Mouse (Mus musculus) heart, embryonic 16.5 days (tissue): ENCODE data around the gene Tulp1. TPM values are rescaled to one million over a fixed set of nuclear protein-coding genes. Genes with fewer than 3 reads are reported as not detected.
A peak's percentile ranks its signal among the peaks of the same experiment; 100 is the strongest.
"Not testable (repeated sequence)": the region's sequence is repeated elsewhere in the genome, so short reads cannot be mapped to it uniquely, and the experiment has no call there.

Source experiments
- ATAC-seq: fragments of 200-750 bp; cut with Nextera tagmentation; replicated peaks from 2 replicates; pipeline ENCODE4 v1.8.0; 2017; ENCODE audit warnings: moderate number of reproducible peaks; ENCODE audit not compliant: insufficient read depth, low FRiP score; ENCODE audit errors: extremely low read depth
- H3K27ac ChIP-seq: fragments of 300-500 bp; sonication (generic); 2 replicates; pipeline ENCODE4 v1.5.1; 2014; ENCODE audit warnings: mild to moderate bottlenecking, low read length, control low read depth, moderate library complexity
- H3K27me3 ChIP-seq: fragments of 300-500 bp; sonication (generic); 2 replicates; pipeline ENCODE4 v1.6.1; 2014; ENCODE audit warnings: low read length, mixed read lengths; ENCODE audit not compliant: control insufficient read depth, insufficient read depth
- H3K36me3 ChIP-seq: fragments of 300-500 bp; sonication (generic); 2 replicates; pipeline ENCODE4 v1.6.1; 2014; ENCODE audit not compliant: control insufficient read depth, insufficient read depth
- H3K4me1 ChIP-seq: fragments of 300-500 bp; sonication (generic); 2 replicates; pipeline ENCODE4 v1.6.1; 2014; ENCODE audit warnings: low read length, mixed read lengths; ENCODE audit not compliant: control insufficient read depth, insufficient read depth
- H3K4me2 ChIP-seq: fragments of 300-500 bp; sonication (generic); 2 replicates; pipeline ENCODE4 v1.6.1; 2014; ENCODE audit warnings: low read depth, mild to moderate bottlenecking, control low read depth, low read length
- H3K4me3 ChIP-seq: fragments of 300-500 bp; sonication (generic); 2 replicates; pipeline ENCODE4 v1.5.1; 2014; ENCODE audit warnings: mild to moderate bottlenecking, control low read depth, low read length
- H3K9ac ChIP-seq: fragments of 300-500 bp; sonication (generic); 2 replicates; pipeline ENCODE4 v1.6.1; 2014; ENCODE audit warnings: low read length, control low read depth
- H3K9me3 ChIP-seq: fragments of 300-500 bp; sonication (generic); replicated peaks from 2 replicates; pipeline ENCODE4 v1.6.1; 2016; ENCODE audit warnings: low read length; ENCODE audit not compliant: control insufficient read depth
- WGBS: fragments of 180-500 bp; shearing (Covaris S2); extraction: QIAGEN DNeasy Blood & Tissue Kit; methylation state at CpG from one replicate; pipeline ENCODE4 v1.1.7; 2014; 5-methylcytosine and 5-hydroxymethylcytosine counted together
- polyA plus RNA-seq: library from polyadenylated mRNA; unstranded; fragments of >200 nt; fragmentation: Nextera tagmentation; extraction: Ambion mirVana; gene quantifications from 2 replicates; pipeline ENCODE4 v1.2.1, GENCODE M21; 2015

The Tulp1 gene
- polyA plus RNA-seq: 2.1 and 3.1 TPM in 2 replicates

DNA sequence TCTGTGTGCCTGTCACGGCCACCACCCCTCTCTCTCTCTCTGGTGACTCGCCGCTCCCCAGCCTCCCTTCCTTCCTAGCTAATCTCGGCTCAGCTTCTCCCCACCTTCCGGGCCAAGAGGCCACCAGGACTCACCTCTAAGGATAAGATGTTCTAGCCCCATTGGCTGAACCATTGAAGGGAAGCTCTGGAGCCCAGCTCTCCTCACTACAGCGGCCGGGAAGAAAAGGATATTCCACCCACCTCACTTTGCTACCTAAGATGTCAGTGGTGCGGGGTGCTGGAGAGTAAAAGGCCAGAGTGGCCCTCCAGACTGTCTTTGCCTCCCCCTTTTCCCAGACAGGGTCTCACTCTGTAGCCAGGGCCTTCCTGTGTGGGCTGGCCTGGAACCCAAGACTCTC lies at the start of gene Tulp1:
Gene Tulp1 (minus strand): TSS at position 101 of the 400 bp plus-strand sequence.
- Histone ChIP-seq H3K4me2 (peak within 1 kb of the TSS; percentile 58), H3K27me3 (peaks cover 38% of the 10 kb centered on the region), H3K27ac (no peak within 1 kb of the TSS), H3K9me3 (no peaks in the 10 kb centered on the region), H3K36me3 (no peaks in the 10 kb centered on the region), H3K4me3 (peak within 1 kb of the TSS; percentile 36), H3K9ac (peak within 1 kb of the TSS; percentile 50; the same call in 1 of the 2 replicates), H3K4me1 (peaks cover 17% of the 10 kb centered on the region)
- ATAC-seq: no peak
- WGBS: 36% methylated on average over 8 of the region's 8 CpGs

GRCm38 (mm10) chr17:28411381-28411960 lies 46.4 kb upstream of the Tulp1 start:
- Histone ChIP-seq H3K9ac (no peak overlapping the region), H3K4me3 (no peak overlapping the region), H3K4me1 (peaks cover 2% of the 10 kb centered on the region; the same call in 1 of the 2 replicates), H3K36me3 (0 out of 2 replicates have a peak, but pooled peaks cover 10% of the 10 kb centered on the region), H3K27ac (peak overlapping the region; percentile 54; the same call in 1 of the 2 replicates), H3K27me3 (no peaks in the 10 kb centered on the region), H3K4me2 (no peak overlapping the region), H3K9me3 (no peaks in the 10 kb centered on the region)
- WGBS: 73% methylated on average over 10 of the region's 10 CpGs
- no peak for ATAC-seq

DNA sequence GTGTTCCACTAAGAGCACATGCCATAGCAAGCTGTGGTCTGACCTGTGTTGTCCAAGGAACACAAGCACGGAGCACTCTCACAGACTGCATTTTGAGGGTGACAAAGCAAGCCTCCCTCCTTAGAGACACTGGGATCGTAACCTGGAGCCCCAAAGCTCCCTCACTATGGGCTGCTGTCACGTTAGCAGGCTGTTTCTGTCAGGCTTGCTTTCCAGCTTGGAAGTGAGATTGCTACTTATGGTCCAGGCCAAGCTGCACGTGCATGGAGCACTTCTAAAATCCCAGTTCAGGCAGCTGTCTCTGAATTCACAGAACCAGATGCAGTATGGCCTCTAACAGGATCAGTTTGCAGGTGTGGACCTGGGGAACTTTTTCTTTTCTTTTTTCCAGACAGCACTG lies 45.7 kb upstream of the Tulp1 start:
- no peaks in the 10 kb centered on the region for H3K27me3 ChIP-seq
- no peaks in the 10 kb centered on the region for H3K9me3 ChIP-seq
- H3K9ac ChIP-seq: no peak overlapping the region
- H3K4me3 ChIP-seq: no peak overlapping the region
- H3K27ac ChIP-seq: no peak overlapping the region
- H3K36me3 ChIP-seq: peaks cover 14% of the 10 kb centered on the region
- H3K4me2 ChIP-seq: no peak overlapping the region
- WGBS: 89% methylated on average over 4 of the region's 4 CpGs
- ATAC-seq: no peak
- H3K4me1 ChIP-seq: peaks cover 2% of the 10 kb centered on the region; the same call in 1 of the 2 replicates

DNA sequence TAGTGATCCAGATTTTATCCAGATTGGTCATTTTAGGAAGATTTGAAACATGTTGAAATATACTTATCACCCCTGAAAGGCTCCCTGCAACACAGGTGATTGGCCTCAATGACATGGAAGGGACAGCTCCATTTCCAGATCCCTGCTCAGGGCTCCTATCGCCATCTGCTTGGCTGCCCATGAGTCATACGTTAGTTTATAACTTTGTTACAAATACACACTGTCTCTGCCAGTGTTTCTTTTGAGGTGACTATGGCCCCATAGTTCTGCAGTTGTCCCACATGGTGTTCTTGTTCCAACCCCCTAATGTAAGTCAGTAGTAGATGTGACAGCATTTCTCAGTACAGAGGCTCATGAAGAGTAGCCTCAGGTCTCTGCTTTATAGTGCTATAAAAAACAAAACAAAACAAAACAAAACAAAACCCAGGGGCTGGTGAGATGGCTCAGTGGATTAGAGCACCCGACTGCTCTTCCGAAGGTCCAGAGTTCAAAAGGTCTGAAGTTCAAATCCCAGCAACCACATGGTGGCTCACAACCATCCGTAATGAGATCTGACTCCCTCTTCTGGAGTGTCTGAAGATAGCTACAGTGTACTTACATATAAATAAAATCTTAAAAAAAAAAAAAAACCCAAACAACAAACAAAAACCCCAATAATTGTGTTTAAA lies 43.4 kb upstream of the Tulp1 start:
- no peak for ATAC-seq
- H3K4me3 ChIP-seq: no peak overlapping the region

DNA sequence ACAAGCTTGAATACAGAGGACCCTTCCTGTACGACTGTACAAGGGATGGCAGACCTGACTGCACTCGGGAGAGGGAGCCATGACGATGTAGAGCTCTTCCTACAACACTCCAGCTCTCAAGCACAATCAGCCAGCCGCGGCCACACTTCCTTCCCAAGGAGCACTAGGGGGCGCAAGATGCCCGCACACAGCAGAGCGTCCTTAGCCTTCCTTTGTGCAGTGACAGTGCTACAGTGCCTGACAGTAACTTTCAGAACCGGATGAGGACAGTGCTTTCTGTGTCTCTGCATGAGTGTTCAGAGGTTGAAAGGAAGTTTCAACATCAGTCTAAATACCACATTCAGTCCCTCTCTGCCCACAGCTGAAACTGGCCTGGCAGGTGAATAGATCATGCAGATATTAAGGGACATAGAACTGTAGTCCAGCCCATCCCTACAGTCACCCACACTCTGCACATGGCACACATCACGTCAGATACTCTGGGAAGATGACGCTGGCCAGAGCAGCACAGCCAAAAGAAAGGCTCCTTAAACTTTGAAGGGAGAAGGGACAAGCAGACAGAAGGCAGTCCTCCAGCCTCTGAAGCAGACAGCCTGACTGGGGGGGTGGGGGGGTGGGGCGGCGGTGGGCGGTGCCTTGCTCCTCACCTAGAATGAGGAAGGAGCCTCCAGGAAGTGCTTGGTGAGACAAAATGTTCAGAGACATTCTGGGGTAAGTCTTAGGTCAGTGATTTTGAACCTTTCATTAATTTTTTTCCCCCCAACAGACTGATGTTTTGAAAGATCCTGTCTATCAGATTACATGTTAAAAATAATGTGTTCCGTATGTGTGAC lies 42.6 kb upstream of the Tulp1 start:
- Histone ChIP-seq H3K27ac (no peak overlapping the region), H3K36me3 (peaks cover 16% of the 10 kb centered on the region), H3K4me3 (no peak overlapping the region), H3K9me3 (no peaks in the 10 kb centered on the region; the same call in 1 of the 2 replicates), H3K4me2 (no peak overlapping the region), H3K9ac (no peak overlapping the region), H3K27me3 (no peaks in the 10 kb centered on the region), H3K4me1 (peaks cover 2% of the 10 kb centered on the region; the same call in 1 of the 2 replicates)
- WGBS: 36% methylated on average over 15 of the region's 15 CpGs
- peak; percentile 81 for ATAC-seq

More for the DNA sequence above, 43.4 kb upstream of the Tulp1 start:
- Histone ChIP-seq H3K27ac (no peak overlapping the region), H3K9ac (no peak overlapping the region), H3K36me3 (peaks cover 19% of the 10 kb centered on the region), H3K4me2 (no peak overlapping the region), H3K27me3 (no peaks in the 10 kb centered on the region), H3K9me3 (no peaks in the 10 kb centered on the region; the same call in 1 of the 2 replicates), H3K4me1 (peaks cover 2% of the 10 kb centered on the region; the same call in 1 of the 2 replicates)
- 76% methylated on average over 5 of the region's 5 CpGs for WGBS

DNA sequence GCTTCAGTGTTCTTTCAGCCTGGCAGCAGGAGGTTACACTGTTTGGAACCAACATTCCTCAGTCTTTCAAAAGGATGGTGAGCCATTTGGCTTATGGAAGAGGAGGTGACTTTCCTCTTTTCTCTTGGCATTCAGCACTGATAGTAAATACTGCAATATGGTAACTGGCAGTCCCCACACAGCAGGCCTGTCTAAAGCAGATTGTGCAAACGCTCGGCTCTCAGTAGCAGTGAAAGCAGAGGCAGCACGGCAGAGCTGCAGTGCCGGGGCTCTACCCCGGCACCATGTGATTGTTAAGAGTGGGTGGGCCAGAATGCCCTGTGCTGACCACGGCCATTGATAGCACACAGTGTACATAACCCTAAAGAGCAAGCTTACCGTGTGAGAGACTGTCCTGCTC lies 41.4 kb upstream of the Tulp1 start:
- Histone ChIP-seq H3K27me3 (no peaks in the 10 kb centered on the region), H3K9me3 (no peaks in the 10 kb centered on the region; the same call in 1 of the 2 replicates), H3K27ac (no peak overlapping the region), H3K9ac (no peak overlapping the region), H3K36me3 (peaks cover 16% of the 10 kb centered on the region), H3K4me2 (no peak overlapping the region), H3K4me3 (no peak overlapping the region), H3K4me1 (no peaks in the 10 kb centered on the region)
- 90% methylated on average over 7 of the region's 7 CpGs for WGBS
- ATAC-seq: no peak

DNA sequence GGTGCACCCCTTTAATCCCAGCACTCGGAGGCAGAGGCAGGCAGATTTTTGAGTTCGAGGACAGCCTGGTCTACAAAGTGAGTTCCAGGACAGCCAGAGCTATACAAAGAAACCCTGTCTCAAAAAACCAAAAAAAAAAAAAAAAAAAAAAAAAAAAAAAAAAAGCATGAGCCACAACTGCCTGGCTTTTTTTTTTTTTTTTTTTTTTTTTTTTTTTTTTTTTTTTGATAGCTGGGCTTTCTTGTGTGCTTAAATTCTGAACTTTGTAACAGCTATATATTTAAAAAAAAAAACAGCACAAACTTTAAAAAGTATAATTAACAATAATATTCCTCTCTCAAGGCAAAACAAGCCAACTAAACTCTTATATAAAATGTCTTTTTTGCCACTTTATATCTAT lies 39.7 kb upstream of the Tulp1 start:
- not testable (repeated sequence) for H3K27ac ChIP-seq, H3K9ac ChIP-seq, H3K4me3 ChIP-seq, H3K9me3 ChIP-seq, ATAC-seq, H3K27me3 ChIP-seq, H3K4me2 ChIP-seq, H3K4me1 ChIP-seq
- H3K36me3 ChIP-seq: peaks cover 22% of the 10 kb centered on the region
- 95% methylated on average over 2 of the region's 2 CpGs for WGBS

- 97% methylated on average over 11 of the region's 11 CpGs for WGBS
- Histone ChIP-seq H3K27ac (no peak overlapping the region), H3K4me1 (no peaks in the 10 kb centered on the region), H3K9me3 (no peaks in the 10 kb centered on the region; the same call in 1 of the 2 replicates), H3K4me3 (no peak overlapping the region), H3K9ac (no peak overlapping the region), H3K27me3 (no peaks in the 10 kb centered on the region), H3K4me2 (no peak overlapping the region), H3K36me3 (peaks cover 25% of the 10 kb centered on the region)
- ATAC-seq: no peak
Observed at GRCm38 (mm10) chr17:28404301-28404700, 39.3 kb upstream of the Tulp1 start.
